Mouse (Mus musculus) bone marrow macrophage, adult 2 months (primary cell): ENCODE results near the gene Prodh2.

Source experiments
- CTCF ChIP-seq: IDR thresholded peaks from 2 replicates; pipeline ENCODE4 v1.5.1; 2012; ENCODE audit warnings: low read depth, mild to moderate bottlenecking, low read length, moderate library complexity
- POLR2A ChIP-seq: IDR thresholded peaks from 2 replicates; pipeline ENCODE4 v1.6.1; 2012; ENCODE audit warnings: mild to moderate bottlenecking, low read depth, low read length, borderline replicate concordance

DNA sequence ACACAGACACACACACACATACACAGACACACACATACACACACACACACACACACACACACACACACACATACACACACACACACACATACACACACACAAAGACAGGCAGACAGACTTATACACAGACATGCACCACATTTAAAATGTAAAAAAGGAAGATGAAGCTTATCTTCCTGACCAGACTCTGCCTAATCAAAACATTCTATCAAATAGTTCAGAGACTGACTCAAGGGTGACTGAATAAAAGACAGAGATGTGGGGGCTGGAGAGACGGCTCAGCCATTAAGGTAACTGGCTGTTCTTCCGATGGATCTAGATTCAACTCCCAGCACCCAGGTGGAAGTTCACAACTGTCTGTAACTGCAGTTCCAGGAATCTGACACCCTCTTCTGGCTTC lies 50.9 kb downstream of the Prodh2 start:
- no peak for TF ChIP-seq POLR2A
- TF ChIP-seq CTCF: no peak
